Mouse (Mus musculus) liver, embryonic 11.5 days (tissue): ENCODE results near the gene Map1a. TPM values are rescaled to one million over a fixed set of nuclear protein-coding genes. Genes with fewer than 3 reads are reported as not detected.

Source experiments
- ATAC-seq: fragments of 200-750 bp; cut with Nextera tagmentation; replicated peaks from 2 replicates; pipeline ENCODE4 v1.8.0; 2017; ENCODE audit warnings: moderate number of reproducible peaks, mild to moderate bottlenecking, moderate TSS enrichment, moderate library complexity; ENCODE audit not compliant: low FRiP score
- DNase-seq: peaks from one replicate; pipeline ENCODE4 v3.0.0-alpha.2; 2017; ENCODE audit warnings: low spot score
- H3K27ac ChIP-seq: fragments of 300-500 bp; sonication (generic); 2 replicates; pipeline ENCODE4 v1.5.1; 2014; ENCODE audit warnings: mild to moderate bottlenecking, low read depth, low read length, control low read depth
- H3K27me3 ChIP-seq: fragments of 300-500 bp; sonication (generic); replicated peaks from 2 replicates; pipeline ENCODE4 v1.6.1; 2014; ENCODE audit warnings: low read length, mixed read lengths; ENCODE audit not compliant: control insufficient read depth, insufficient read depth
- H3K36me3 ChIP-seq: fragments of 300-500 bp; sonication (generic); 2 replicates; pipeline ENCODE4 v1.6.1; 2014; ENCODE audit warnings: mild to moderate bottlenecking, low read length, moderate library complexity, mixed read lengths; ENCODE audit not compliant: control insufficient read depth, insufficient read depth
- H3K4me1 ChIP-seq: fragments of 300-500 bp; sonication (generic); replicated peaks from 2 replicates; pipeline ENCODE4 v1.6.1; 2014; ENCODE audit warnings: low read length, mixed read lengths; ENCODE audit not compliant: control insufficient read depth, insufficient read depth
- H3K4me2 ChIP-seq: fragments of 300-500 bp; sonication (generic); 2 replicates; pipeline ENCODE4 v1.6.1; 2014; ENCODE audit warnings: mild to moderate bottlenecking, control low read depth, moderate library complexity
- H3K4me3 ChIP-seq: fragments of 300-500 bp; sonication (generic); 2 replicates; pipeline ENCODE4 v1.5.1; 2014; ENCODE audit warnings: low read depth, low read length, control low read depth
- H3K9ac ChIP-seq: fragments of 300-500 bp; sonication (generic); 2 replicates; pipeline ENCODE4 v1.6.1; 2014; ENCODE audit warnings: low read depth, low read length, control low read depth
- H3K9me3 ChIP-seq: fragments of 300-500 bp; sonication (generic); 2 replicates; pipeline ENCODE4 v1.6.1; 2016; ENCODE audit warnings: low read length, inconsistent platforms, mixed read lengths; ENCODE audit not compliant: control insufficient read depth
- WGBS: fragments of 180-500 bp; shearing (Covaris S2); extraction: QIAGEN DNeasy Blood & Tissue Kit; methylation state at CpG from one replicate; pipeline ENCODE4 v1.1.7; 2014; 5-methylcytosine and 5-hydroxymethylcytosine counted together
- polyA plus RNA-seq: library from polyadenylated mRNA; unstranded; fragments of >200 nt; fragmentation: Nextera tagmentation; extraction: Ambion mirVana; gene quantifications from 2 replicates; pipeline ENCODE4 v1.2.1, GENCODE M21; 2014

Map1a gene
- polyA plus RNA-seq: 1.5 and 2.1 TPM in 2 replicates

DNA sequence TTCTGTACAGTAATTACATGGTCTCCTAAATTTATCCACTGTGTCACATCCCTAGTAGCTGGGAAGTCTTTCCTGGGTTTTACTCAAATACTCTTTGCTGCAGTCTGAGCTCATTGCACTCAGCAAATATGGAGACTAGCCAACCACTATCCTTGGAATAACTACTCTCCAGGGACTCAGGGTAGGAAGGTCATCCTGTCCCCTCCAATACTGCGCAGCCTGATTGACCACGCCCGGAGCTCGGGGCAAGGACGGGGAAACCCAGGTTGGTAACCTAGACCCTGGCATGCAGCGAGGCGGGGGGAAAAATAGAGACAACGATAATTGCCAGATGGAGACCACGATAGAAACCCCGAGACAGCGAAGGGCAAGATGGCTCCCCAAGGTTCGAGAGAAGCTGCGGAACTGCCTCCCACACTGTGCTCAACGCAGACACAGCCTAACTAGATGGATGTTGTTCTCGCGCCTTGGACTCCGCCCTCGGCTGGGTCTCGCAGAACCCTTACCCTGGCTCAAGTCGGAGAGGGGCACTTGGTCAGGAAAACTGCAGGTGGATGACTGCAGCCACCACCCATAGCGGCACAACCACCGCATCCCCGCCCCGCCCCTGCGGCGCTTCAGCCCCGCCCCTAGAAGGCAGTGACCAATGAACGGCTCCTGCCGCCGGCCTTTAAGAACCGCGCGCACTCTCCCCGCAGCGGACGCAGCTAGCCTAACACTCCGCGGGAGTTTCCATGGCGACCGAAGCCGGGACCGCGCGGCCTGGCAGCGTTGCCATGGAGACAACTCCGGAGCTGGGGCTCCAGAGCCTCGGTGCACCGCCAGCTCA lies at the start of gene Map1a:
TSS of gene Map1a (plus strand) at position 700 of the 829 bp plus-strand sequence.
- no peaks in the 10 kb centered on the region for H3K9me3 ChIP-seq
- H3K27ac ChIP-seq: no peak within 1 kb of the TSS
- peak; percentile 89 for DNase-seq
- 3% methylated on average over 48 of the region's 48 CpGs for WGBS
- peaks cover 51% of the 10 kb centered on the region for H3K27me3 ChIP-seq
- no peak within 1 kb of the TSS for H3K9ac ChIP-seq
- peak within 1 kb of the TSS; percentile 46 for H3K4me3 ChIP-seq
- peak; percentile 98 for ATAC-seq
- no peaks in the 10 kb centered on the region for H3K36me3 ChIP-seq
- peaks cover 5% of the 10 kb centered on the region; the same call in 1 of the 2 replicates for H3K4me1 ChIP-seq
- peak within 1 kb of the TSS; percentile 66 for H3K4me2 ChIP-seq

DNA sequence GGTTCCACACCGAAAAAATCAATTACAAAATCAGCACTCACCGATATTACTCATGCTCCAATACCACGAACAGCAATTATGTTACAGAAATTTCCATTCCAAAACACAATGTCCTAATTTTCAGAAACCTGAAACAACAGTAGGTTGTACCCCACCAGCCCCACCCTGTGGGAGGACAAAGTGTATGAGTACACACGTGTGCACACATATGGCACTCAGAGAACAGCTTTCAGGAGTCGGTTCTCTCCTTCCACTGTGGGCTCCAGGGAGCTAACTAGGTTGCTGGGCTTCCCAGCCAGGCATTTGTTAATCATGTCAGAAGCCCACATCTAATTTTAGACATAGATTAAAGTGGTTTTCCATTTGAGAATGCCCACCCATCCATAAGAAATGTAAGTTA lies 45.3 kb upstream of the Map1a start:
- no peaks in the 10 kb centered on the region for H3K4me1 ChIP-seq

DNA sequence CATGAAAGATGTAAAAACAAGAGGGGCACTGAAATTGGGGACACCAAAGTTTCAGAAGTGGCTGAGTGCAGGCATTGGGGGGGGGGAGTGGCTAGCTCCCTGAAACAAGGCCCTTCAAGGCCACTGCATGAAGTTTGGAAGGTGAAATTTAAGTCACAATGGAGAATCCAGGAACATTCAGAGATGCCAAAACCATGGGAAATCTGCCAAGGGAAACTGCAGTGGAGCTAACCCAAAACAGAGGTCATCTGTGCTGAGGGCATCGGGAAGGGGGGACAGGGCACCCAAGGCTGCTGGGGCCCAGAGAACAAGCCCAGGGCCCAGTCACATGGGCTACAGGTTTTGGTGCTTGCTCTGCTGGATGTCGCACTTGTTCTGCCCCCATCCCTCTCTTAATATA lies 39.6 kb upstream of the Map1a start:
- no peak overlapping the region for H3K4me2 ChIP-seq

More for the DNA sequence above, 45.3 kb upstream of the Map1a start:
- no peak overlapping the region for H3K4me2 ChIP-seq
- H3K27me3 ChIP-seq: no peaks in the 10 kb centered on the region
- ATAC-seq: no peak
- no peak overlapping the region for H3K27ac ChIP-seq
- no peak overlapping the region for H3K9ac ChIP-seq
- DNase-seq: no peak
- WGBS: 89% methylated on average over 5 of the region's 5 CpGs
- no peak overlapping the region for H3K4me3 ChIP-seq
- H3K36me3 ChIP-seq: peaks cover 7% of the 10 kb centered on the region
- H3K9me3 ChIP-seq: no peaks in the 10 kb centered on the region

DNA sequence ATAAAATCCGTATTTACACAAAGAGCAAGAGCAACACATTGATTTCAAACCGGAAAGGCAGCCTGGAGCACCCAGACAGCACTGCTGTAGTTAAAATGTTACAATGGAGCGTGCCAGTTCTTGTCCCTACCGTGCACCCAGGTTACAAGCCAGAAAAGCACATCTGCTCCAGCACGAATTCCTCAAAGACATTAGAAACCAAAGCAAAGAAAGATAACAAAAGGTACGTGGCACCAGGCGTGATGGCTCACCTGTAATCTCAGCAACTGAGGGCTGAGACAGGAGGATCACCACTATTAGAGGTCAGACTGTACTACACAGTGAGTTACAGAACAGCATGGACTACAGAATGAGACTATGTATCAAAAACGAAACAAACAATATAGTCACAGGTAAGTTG lies 21.0 kb upstream of the Map1a start:
- Histone ChIP-seq H3K27me3 (no peaks in the 10 kb centered on the region), H3K9ac (no peak overlapping the region), H3K9me3 (no peaks in the 10 kb centered on the region), H3K36me3 (peaks cover 6% of the 10 kb centered on the region; the same call in 1 of the 2 replicates), H3K4me3 (no peak overlapping the region), H3K4me2 (no peak overlapping the region), H3K4me1 (peaks cover 9% of the 10 kb centered on the region; the same call in 1 of the 2 replicates), H3K27ac (no peak overlapping the region)
- no peak for ATAC-seq
- WGBS: 82% methylated on average over 8 of the region's 8 CpGs
- no peak for DNase-seq

More for the DNA sequence above, 39.6 kb upstream of the Map1a start:
- Histone ChIP-seq H3K36me3 (peaks cover 14% of the 10 kb centered on the region), H3K4me3 (no peak overlapping the region), H3K4me1 (no peaks in the 10 kb centered on the region), H3K9me3 (no peaks in the 10 kb centered on the region), H3K9ac (no peak overlapping the region), H3K27me3 (no peaks in the 10 kb centered on the region), H3K27ac (no peak overlapping the region)
- DNase-seq: no peak
- no peak for ATAC-seq
- 91% methylated on average over 2 of the region's 2 CpGs for WGBS

GRCm38 (mm10) chr2:121270521-121271235 lies 18.7 kb upstream of the Map1a start:
- DNase-seq: no peak
- peak overlapping the region; percentile 66 for H3K4me3 ChIP-seq
- 0 out of 2 replicates have a peak, but pooled peaks cover 2% of the 10 kb centered on the region for H3K36me3 ChIP-seq
- H3K4me1 ChIP-seq: peaks cover 9% of the 10 kb centered on the region; the same call in 1 of the 2 replicates
- peak overlapping the region; percentile 61 for H3K9ac ChIP-seq
- H3K4me2 ChIP-seq: peak overlapping the region; percentile 93
- WGBS: 1% methylated on average over 35 of the region's 35 CpGs
- no peak overlapping the region for H3K27ac ChIP-seq
- H3K27me3 ChIP-seq: no peaks in the 10 kb centered on the region
- H3K9me3 ChIP-seq: no peaks in the 10 kb centered on the region
- ATAC-seq: peak; percentile 71

- H3K9ac ChIP-seq: peak within 1 kb of the TSS; percentile 61
- H3K36me3 ChIP-seq: 0 out of 2 replicates have a peak, but pooled peaks cover 2% of the 10 kb centered on the region
- ATAC-seq (peak; percentile 99), DNase-seq (peak; percentile 93)
- H3K9me3 ChIP-seq: no peaks in the 10 kb centered on the region
- H3K4me3 ChIP-seq: peak within 1 kb of the TSS; percentile 66
- peak within 1 kb of the TSS; percentile 93 for H3K4me2 ChIP-seq
- H3K4me1 ChIP-seq: peaks cover 9% of the 10 kb centered on the region; the same call in 1 of the 2 replicates
- under 1% methylated on average over 37 of the region's 37 CpGs for WGBS
- no peaks in the 10 kb centered on the region for H3K27me3 ChIP-seq
- H3K27ac ChIP-seq: no peak within 1 kb of the TSS
These were observed 18.0 kb upstream of the Map1a start, which contains the start of gene Trp53bp1 for GRCm38 (mm10) chr2:121271236-121271927. Gene Trp53bp1 (minus strand): TSS chr2:121271407.

- H3K4me3 ChIP-seq: peak overlapping the region; percentile 66
- H3K9ac ChIP-seq: no peak overlapping the region; the same call in 1 of the 2 replicates
- H3K4me1 ChIP-seq: peaks cover 9% of the 10 kb centered on the region; the same call in 1 of the 2 replicates
- peak overlapping the region; percentile 93 for H3K4me2 ChIP-seq
- DNase-seq (no peak), ATAC-seq (no peak)
- H3K27ac ChIP-seq: no peak overlapping the region
- 0 out of 2 replicates have a peak, but pooled peaks cover 2% of the 10 kb centered on the region for H3K36me3 ChIP-seq
- H3K27me3 ChIP-seq: no peaks in the 10 kb centered on the region
- H3K9me3 ChIP-seq: no peaks in the 10 kb centered on the region
- WGBS: 32% methylated on average over 4 of the region's 4 CpGs
These were observed 17.4 kb upstream of the Map1a start for GRCm38 (mm10) chr2:121271928-121272516.

GRCm38 (mm10) chr2:121287850-121288249 lies 1.6 kb upstream of the Map1a start:
- no peaks in the 10 kb centered on the region for H3K36me3 ChIP-seq
- no peak for ATAC-seq
- H3K4me1 ChIP-seq: 0 out of 2 replicates have a peak, but pooled peaks cover 3% of the 10 kb centered on the region
- peaks cover 39% of the 10 kb centered on the region for H3K27me3 ChIP-seq
- H3K27ac ChIP-seq: no peak overlapping the region
- H3K9ac ChIP-seq: no peak overlapping the region
- H3K4me2 ChIP-seq: no peak overlapping the region
- WGBS: 68% methylated on average over 2 of the region's 2 CpGs
- H3K4me3 ChIP-seq: no peak overlapping the region
- no peaks in the 10 kb centered on the region for H3K9me3 ChIP-seq
- DNase-seq: no peak
